Mouse (Mus musculus) olfactory bulb, adult 2 months (tissue): ENCODE results near the gene Nxf1. TPM values are rescaled to one million over a fixed set of nuclear protein-coding genes. Genes with fewer than 3 reads are reported as not detected.
A peak's percentile ranks its signal among the peaks of the same experiment; 100 is the strongest.
"Not testable (repeated sequence)": the region's sequence is repeated elsewhere in the genome, so short reads cannot be mapped to it uniquely, and the experiment has no call there.

ENCODE experiments used
- H3K27ac ChIP-seq: fragments of 200-500 bp; 2 replicates; pipeline ENCODE4 v1.5.1; 2012; ENCODE audit warnings: low read depth, low read length; ENCODE audit not compliant: insufficient read depth
- H3K4me1 ChIP-seq: fragments of 200-500 bp; 2 replicates; pipeline ENCODE4 v1.6.1; 2012; ENCODE audit warnings: low read length; ENCODE audit not compliant: control insufficient read depth, insufficient read depth
- H3K4me3 ChIP-seq: fragments of 200-500 bp; 2 replicates; pipeline ENCODE4 v1.5.1; 2012; ENCODE audit warnings: mild to moderate bottlenecking, low read depth, low read length, moderate library complexity; ENCODE audit not compliant: insufficient read depth
- CTCF ChIP-seq: fragments of 200-500 bp; IDR thresholded peaks from 2 replicates; pipeline ENCODE4 v1.5.1; 2012; ENCODE audit warnings: low read depth, mild to moderate bottlenecking, low read length, moderate library complexity; ENCODE audit not compliant: insufficient read depth
- POLR2A ChIP-seq: fragments of 200-500 bp; IDR thresholded peaks from 2 replicates; pipeline ENCODE4 v1.6.1; 2012; ENCODE audit warnings: mild to moderate bottlenecking, low read depth, low read length, moderate library complexity; ENCODE audit not compliant: insufficient read depth
- WGBS: fragments of 180-500 bp; shearing (Covaris S2); methylation state at CpG from one replicate; pipeline ENCODE4 v1.1.7; 2018; 5-methylcytosine and 5-hydroxymethylcytosine counted together
- polyA plus RNA-seq: library from polyadenylated mRNA; stranded (reverse); fragments of >200 nt; gene quantifications from 2 replicates; pipeline ENCODE4 v1.2.4, GENCODE M21; 2012; ENCODE audit warnings: low replicate concordance; ENCODE audit not compliant: missing spikeins, insufficient read depth, insufficient read length

The Nxf1 gene
- polyA plus RNA-seq, 1 experiment: not detected

DNA sequence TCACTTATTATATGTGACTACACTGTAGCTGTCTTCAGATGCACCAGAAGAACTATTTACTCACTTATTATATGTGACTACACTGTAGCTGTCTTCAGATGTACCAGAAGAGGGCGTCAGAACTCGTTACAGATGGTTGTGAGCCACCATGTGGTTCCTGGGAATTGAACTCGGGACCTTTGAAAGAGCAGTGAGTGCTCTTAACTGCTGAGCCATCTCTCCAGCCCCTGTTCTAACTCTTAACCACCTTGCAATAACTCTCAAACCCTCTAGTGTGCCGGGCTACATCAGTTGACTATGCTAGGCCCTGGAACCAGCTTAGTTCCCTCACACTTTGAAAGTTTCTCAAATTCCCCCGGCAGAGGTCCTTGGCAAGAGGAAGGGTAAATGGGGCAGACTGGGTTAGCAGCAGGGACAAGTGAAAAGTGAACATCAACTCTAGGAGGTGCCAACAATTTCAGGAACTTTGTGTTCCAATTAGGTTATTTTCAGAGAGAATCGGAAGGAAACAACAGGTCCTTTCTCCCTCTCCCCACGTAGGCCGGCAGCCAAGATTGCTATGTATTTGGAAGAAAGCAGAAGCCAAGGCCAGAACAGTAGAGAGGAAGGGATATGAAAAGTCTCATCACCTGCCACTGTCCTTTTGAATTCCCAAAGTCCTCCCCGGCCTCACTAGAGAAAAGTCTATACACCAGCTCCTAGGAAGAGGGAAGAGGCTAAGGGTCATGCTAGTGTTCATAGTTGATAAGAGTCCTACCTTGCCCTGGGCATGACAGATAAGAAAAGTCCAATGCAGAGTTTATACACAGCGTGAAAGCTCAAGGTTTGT lies 42.0 kb upstream of the Nxf1 start:
- H3K4me1 ChIP-seq: peaks cover 6% of the 10 kb centered on the region
- WGBS: 55% methylated on average over 10 of the region's 10 CpGs
- H3K4me3 ChIP-seq: no peak overlapping the region
- no peak overlapping the region for H3K27ac ChIP-seq
- TF ChIP-seq POLR2A (no peak), CTCF (no peak)

- Histone ChIP-seq H3K27ac (no peak overlapping the region), H3K4me1 (peaks cover 10% of the 10 kb centered on the region), H3K4me3 (no peak overlapping the region)
- TF ChIP-seq CTCF (no peak), POLR2A (no peak)
- 81% methylated on average over 10 of the region's 10 CpGs for WGBS
These were observed 40.8 kb upstream of the Nxf1 start for GRCm38 (mm10) chr19:8715868-8716766.

GRCm38 (mm10) chr19:8716767-8717475 lies 40.0 kb upstream of the Nxf1 start:
- 71% methylated on average over 10 of the region's 10 CpGs for WGBS
- Histone ChIP-seq H3K4me1 (peaks cover 7% of the 10 kb centered on the region), H3K27ac (no peak overlapping the region), H3K4me3 (no peak overlapping the region)
- TF ChIP-seq CTCF (no peak), POLR2A (no peak)

GRCm38 (mm10) chr19:8718357-8718756 lies 38.5 kb upstream of the Nxf1 start:
- Histone ChIP-seq H3K27ac (no peak overlapping the region), H3K4me3 (no peak overlapping the region), H3K4me1 (peaks cover 7% of the 10 kb centered on the region)
- WGBS: 61% methylated on average over 3 of the region's 3 CpGs
- TF ChIP-seq POLR2A (no peak), CTCF (no peak)

DNA sequence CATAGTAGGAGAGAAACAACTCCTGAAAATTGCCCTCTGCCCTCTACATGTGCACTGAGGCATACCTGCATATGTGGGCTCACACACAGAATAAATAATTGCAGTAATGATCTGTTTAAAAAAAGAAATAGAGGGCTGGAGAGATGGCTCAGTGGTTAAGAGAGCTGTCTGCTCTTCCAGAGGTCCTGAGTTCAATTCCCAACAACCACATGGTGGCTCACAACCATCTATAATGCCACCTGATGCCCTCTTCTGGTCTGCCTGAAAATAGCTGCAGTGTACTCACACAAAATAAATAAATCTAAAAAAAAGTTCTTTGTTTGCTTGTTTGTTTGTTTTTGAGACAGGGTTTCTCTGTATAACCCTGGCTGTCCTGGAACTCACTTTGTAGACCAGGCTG lies 37.8 kb upstream of the Nxf1 start:
- H3K4me3 ChIP-seq, H3K4me1 ChIP-seq, H3K27ac ChIP-seq: not testable (repeated sequence)

GRCm38 (mm10) chr19:8721378-8721777 lies 35.5 kb upstream of the Nxf1 start:
- peaks cover 4% of the 10 kb centered on the region; the same call in 1 of the 2 replicates for H3K4me1 ChIP-seq
- no peak for TF ChIP-seq POLR2A
- TF ChIP-seq CTCF: no peak
- H3K4me3 ChIP-seq: no peak overlapping the region
- WGBS: 47% methylated on average over 1 of the region's 1 CpGs
- H3K27ac ChIP-seq: no peak overlapping the region

DNA sequence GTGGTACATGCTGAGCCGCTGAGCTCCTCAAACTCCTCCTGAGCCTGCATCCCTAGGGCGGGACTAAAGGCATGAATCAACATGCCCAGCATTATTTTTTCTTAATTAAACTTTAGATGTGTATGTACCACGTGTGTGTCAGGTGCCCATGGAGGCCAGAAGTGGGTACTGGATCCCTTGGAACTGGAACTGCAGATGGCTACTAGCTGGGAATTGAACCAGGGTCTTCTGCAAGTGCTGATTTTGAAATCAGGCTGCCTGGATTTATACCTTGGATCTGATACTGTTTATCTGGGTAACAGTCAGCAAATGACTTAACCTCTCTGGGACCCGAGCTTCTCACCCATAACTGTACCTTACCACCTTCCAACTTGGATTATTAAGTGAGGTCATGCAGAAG lies 34.9 kb upstream of the Nxf1 start:
- Histone ChIP-seq H3K27ac (no peak overlapping the region), H3K4me3 (peak overlapping the region; percentile 6; the same call in 1 of the 2 replicates), H3K4me1 (peaks cover 4% of the 10 kb centered on the region; the same call in 1 of the 2 replicates)
- TF ChIP-seq POLR2A (no peak), CTCF (no peak)
- WGBS: 38% methylated on average over 4 of the region's 4 CpGs

DNA sequence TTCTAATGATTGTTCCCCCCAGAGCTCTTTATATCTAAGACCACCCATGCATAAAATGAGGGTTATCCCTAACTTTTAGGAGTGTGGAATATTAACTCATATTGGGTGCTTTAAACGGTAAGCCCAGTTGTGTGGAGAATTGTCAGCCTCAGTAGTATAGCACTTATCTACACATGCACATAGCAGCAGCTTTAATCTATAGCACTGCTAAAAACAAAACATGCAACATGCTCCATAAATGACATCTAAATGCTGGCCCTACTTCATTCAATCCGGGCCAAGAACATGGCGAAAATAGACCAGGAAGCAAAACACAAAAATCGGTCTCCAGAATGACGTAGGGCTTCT lies 34.3 kb upstream of the Nxf1 start:
- 0% methylated on average over 5 of the region's 5 CpGs for WGBS
- H3K4me1 ChIP-seq: peaks cover 4% of the 10 kb centered on the region; the same call in 1 of the 2 replicates
- H3K4me3 ChIP-seq: peak overlapping the region; percentile 94
- H3K27ac ChIP-seq: peak overlapping the region; percentile 97
- TF ChIP-seq POLR2A (no peak), CTCF (no peak)
